Mouse (Mus musculus): ENCODE results near the gene Tyk2. TPM values are rescaled to one million over a fixed set of nuclear protein-coding genes. Genes with fewer than 3 reads are reported as not detected.

Gene Tyk2
- polyA plus RNA-seq, 1 experiment = 11.4 TPM

- Histone ChIP-seq H3ac (ENCODE audit: control insufficient read depth, insufficient read length) (no peak overlapping the region), H3K27me3 (ENCODE audit: control insufficient read depth, insufficient read depth, insufficient read length) (no peaks in the 10 kb centered on the region), H3K4me2 (ENCODE audit: low read depth) (no peak overlapping the region), H3K4me3 (no peak overlapping the region), H3K79me2 (ENCODE audit: control insufficient read depth, insufficient read depth) (peaks cover 61% of the 10 kb centered on the region), H3K36me3 (ENCODE audit: control insufficient read depth, insufficient read depth) (peaks cover 12% of the 10 kb centered on the region)
- TF ChIP-seq TCF3 (IDR thresholded peaks at IDR 0.05; ENCODE audit: insufficient read length, low read depth) = no peak
- TF ChIP-seq CEBPB (IDR thresholded peaks at IDR 0.05; ENCODE audit: insufficient read depth, poor library complexity, severe bottlenecking) = no peak
- no peak for TF ChIP-seq TCF12 (IDR thresholded peaks at IDR 0.05; ENCODE audit: insufficient read depth, poor library complexity, severe bottlenecking)
- TF ChIP-seq E2F4 (IDR thresholded peaks at IDR 0.05; ENCODE audit: insufficient read depth) = no peak
- TF ChIP-seq POLR2A (IDR thresholded peaks at IDR 0.05; ENCODE audit: insufficient read length, low read depth) = no peak
Measured at GRCm38 (mm10) chr9:21144361-21144760, 13.3 kb upstream of the Tyk2 start.

GRCm38 (mm10) chr9:21141922-21142321, 10.9 kb upstream of the Tyk2 start:
- TF ChIP-seq USF1 (IDR thresholded peaks at IDR 0.05; ENCODE audit: low read depth) = no peak
- TF ChIP-seq TCF12 (IDR thresholded peaks at IDR 0.05; ENCODE audit: insufficient read depth, poor library complexity, severe bottlenecking) = no peak
- TF ChIP-seq POLR2A (IDR thresholded peaks at IDR 0.05; ENCODE audit: insufficient read length, low read depth) = no peak
- TF ChIP-seq SRF (IDR thresholded peaks at IDR 0.05; ENCODE audit: control insufficient read depth, insufficient read length, low read depth) = no peak
- no peak for TF ChIP-seq MYOD1 (IDR thresholded peaks at IDR 0.05; ENCODE audit: control insufficient read depth in 1 of 3, insufficient read length in 2 of 3, low read depth in 2 of 3)
- TF ChIP-seq CEBPB (IDR thresholded peaks at IDR 0.05; ENCODE audit: insufficient read depth, poor library complexity, severe bottlenecking) = no peak
- TF ChIP-seq MAX (IDR thresholded peaks at IDR 0.05; ENCODE audit: low read depth) = no peak
- no peak for TF ChIP-seq E2F4 (IDR thresholded peaks at IDR 0.05; ENCODE audit: insufficient read depth)
- peaks cover 37% of the 10 kb centered on the region for H3K79me2 ChIP-seq (ENCODE audit: control insufficient read depth, insufficient read depth)
- no peak overlapping the region for H3K4me2 ChIP-seq (ENCODE audit: low read depth)
- H3K4me3 ChIP-seq = no peak overlapping the region
- H3K36me3 ChIP-seq (ENCODE audit: control insufficient read depth, insufficient read depth) = peaks cover 17% of the 10 kb centered on the region
- no peak overlapping the region for H3ac ChIP-seq (ENCODE audit: control insufficient read depth, insufficient read length)
- no peaks in the 10 kb centered on the region for H3K27me3 ChIP-seq (ENCODE audit: control insufficient read depth, insufficient read depth, insufficient read length)

GRCm38 (mm10) chr9:21138386-21138785, 7.3 kb upstream of the Tyk2 start:
- TF ChIP-seq POLR2A (IDR thresholded peaks at IDR 0.05; ENCODE audit: insufficient read length, low read depth) = no peak
- no peak for TF ChIP-seq REST (IDR thresholded peaks at IDR 0.05; ENCODE audit: insufficient read depth, insufficient read length)
- TF ChIP-seq MYOG (IDR thresholded peaks at IDR 0.05; ENCODE audit: control insufficient read depth in 1 of 3, insufficient read depth in 1 of 3, insufficient read length in 2 of 3, low read depth in 2 of 3) = no peak
- TF ChIP-seq USF1 (IDR thresholded peaks at IDR 0.05; ENCODE audit: low read depth) = no peak
- TF ChIP-seq POLR2AphosphoS2 (IDR thresholded peaks at IDR 0.05; ENCODE audit: insufficient read length, low read depth) = no peak
- TF ChIP-seq TCF3 (IDR thresholded peaks at IDR 0.05; ENCODE audit: insufficient read length, low read depth) = no peak
- no peak for TF ChIP-seq MAX (IDR thresholded peaks at IDR 0.05; ENCODE audit: low read depth)
- no peak for TF ChIP-seq TCF12 (IDR thresholded peaks at IDR 0.05; ENCODE audit: insufficient read depth, poor library complexity, severe bottlenecking)
- TF ChIP-seq CEBPB (IDR thresholded peaks at IDR 0.05; ENCODE audit: insufficient read depth, poor library complexity, severe bottlenecking) = no peak
- no peak for TF ChIP-seq SRF (IDR thresholded peaks at IDR 0.05; ENCODE audit: control insufficient read depth, insufficient read length, low read depth)
- TF ChIP-seq MYOD1 (IDR thresholded peaks at IDR 0.05; ENCODE audit: control insufficient read depth in 1 of 3, insufficient read length in 2 of 3, low read depth in 2 of 3) = no peak
- TF ChIP-seq E2F4 (IDR thresholded peaks at IDR 0.05; ENCODE audit: insufficient read depth) = no peak
- H3ac ChIP-seq (ENCODE audit: control insufficient read depth, insufficient read length) = no peak overlapping the region

GRCm38 (mm10) chr9:21137229-21137628, 6.2 kb upstream of the Tyk2 start:
- peaks cover 14% of the 10 kb centered on the region for H3K36me3 ChIP-seq (ENCODE audit: control insufficient read depth, insufficient read depth)
- no peak overlapping the region for H3K4me2 ChIP-seq (ENCODE audit: low read depth)
- no peak overlapping the region for H3ac ChIP-seq (ENCODE audit: control insufficient read depth, insufficient read length)
- no peak overlapping the region for H3K4me3 ChIP-seq
- H3K79me2 ChIP-seq (ENCODE audit: control insufficient read depth, insufficient read depth) = no peaks in the 10 kb centered on the region
- H3K27me3 ChIP-seq (ENCODE audit: control insufficient read depth, insufficient read depth, insufficient read length) = no peaks in the 10 kb centered on the region
- no peak for TF ChIP-seq USF1 (IDR thresholded peaks at IDR 0.05; ENCODE audit: low read depth)
- TF ChIP-seq TCF3 (IDR thresholded peaks at IDR 0.05; ENCODE audit: insufficient read length, low read depth) = no peak
- TF ChIP-seq POLR2AphosphoS2 (IDR thresholded peaks at IDR 0.05; ENCODE audit: insufficient read length, low read depth) = no peak
- TF ChIP-seq MYOG (IDR thresholded peaks at IDR 0.05; ENCODE audit: control insufficient read depth in 1 of 3, insufficient read depth in 1 of 3, insufficient read length in 2 of 3, low read depth in 2 of 3) = no peak
- no peak for TF ChIP-seq CEBPB (IDR thresholded peaks at IDR 0.05; ENCODE audit: insufficient read depth, poor library complexity, severe bottlenecking)
- no peak for TF ChIP-seq POLR2A (IDR thresholded peaks at IDR 0.05; ENCODE audit: insufficient read length, low read depth)
- no peak for TF ChIP-seq TCF12 (IDR thresholded peaks at IDR 0.05; ENCODE audit: insufficient read depth, poor library complexity, severe bottlenecking)
- TF ChIP-seq MYOD1 (IDR thresholded peaks at IDR 0.05; ENCODE audit: control insufficient read depth in 1 of 3, insufficient read length in 2 of 3, low read depth in 2 of 3) = no peak

More at GRCm38 (mm10) chr9:21138386-21138785, 7.3 kb upstream of the Tyk2 start:
- Histone ChIP-seq H3K4me3 (no peak overlapping the region), H3K79me2 (ENCODE audit: control insufficient read depth, insufficient read depth) (peaks cover 2% of the 10 kb centered on the region), H3K36me3 (ENCODE audit: control insufficient read depth, insufficient read depth) (peaks cover 14% of the 10 kb centered on the region), H3K27me3 (ENCODE audit: control insufficient read depth, insufficient read depth, insufficient read length) (no peaks in the 10 kb centered on the region), H3K4me2 (ENCODE audit: low read depth) (no peak overlapping the region)

- H3K36me3 ChIP-seq (ENCODE audit: control insufficient read depth, insufficient read depth) = peaks cover 6% of the 10 kb centered on the region
- no peak overlapping the region for H3K4me2 ChIP-seq (ENCODE audit: low read depth)
- no peak overlapping the region for H3ac ChIP-seq (ENCODE audit: control insufficient read depth, insufficient read length)
- no peaks in the 10 kb centered on the region for H3K27me3 ChIP-seq (ENCODE audit: control insufficient read depth, insufficient read depth, insufficient read length)
- H3K4me3 ChIP-seq = no peak overlapping the region
- no peaks in the 10 kb centered on the region for H3K79me2 ChIP-seq (ENCODE audit: control insufficient read depth, insufficient read depth)
- TF ChIP-seq MYOG (IDR thresholded peaks at IDR 0.05; ENCODE audit: control insufficient read depth in 1 of 3, insufficient read depth in 1 of 3, insufficient read length in 2 of 3, low read depth in 2 of 3) (no peak), USF1 (IDR thresholded peaks at IDR 0.05; ENCODE audit: low read depth) (no peak), SRF (IDR thresholded peaks at IDR 0.05; ENCODE audit: control insufficient read depth, insufficient read length, low read depth) (no peak), POLR2A (IDR thresholded peaks at IDR 0.05; ENCODE audit: insufficient read length, low read depth) (no peak), POLR2AphosphoS2 (IDR thresholded peaks at IDR 0.05; ENCODE audit: insufficient read length, low read depth) (no peak), MAX (IDR thresholded peaks at IDR 0.05; ENCODE audit: low read depth) (no peak), CEBPB (IDR thresholded peaks at IDR 0.05; ENCODE audit: insufficient read depth, poor library complexity, severe bottlenecking) (no peak), MYOD1 (IDR thresholded peaks at IDR 0.05; ENCODE audit: control insufficient read depth in 1 of 3, insufficient read length in 2 of 3, low read depth in 2 of 3) (no peak), TCF3 (IDR thresholded peaks at IDR 0.05; ENCODE audit: insufficient read length, low read depth) (no peak), REST (IDR thresholded peaks at IDR 0.05; ENCODE audit: insufficient read depth, insufficient read length) (no peak), TCF12 (IDR thresholded peaks at IDR 0.05; ENCODE audit: insufficient read depth, poor library complexity, severe bottlenecking) (no peak), E2F4 (IDR thresholded peaks at IDR 0.05; ENCODE audit: insufficient read depth) (no peak)
Measured at GRCm38 (mm10) chr9:21136401-21136800, 5.4 kb upstream of the Tyk2 start.

Data from myocyte (in vitro differentiated cells).